Mouse (Mus musculus) forebrain, embryonic 16.5 days (tissue): ENCODE results near the gene Nckap5. TPM values are rescaled to one million over a fixed set of nuclear protein-coding genes. Genes with fewer than 3 reads are reported as not detected.

ENCODE experiments used
- ATAC-seq: fragments of 200-750 bp; cut with Nextera tagmentation; 2 replicates; pipeline ENCODE4 v1.8.0; 2017; ENCODE audit warnings: mild to moderate bottlenecking, moderate library complexity
- H3K27ac ChIP-seq: fragments of 300-500 bp; sonication (generic); 2 replicates; pipeline ENCODE4 v1.5.1; 2014; ENCODE audit warnings: low read length, control low read depth
- H3K27me3 ChIP-seq: fragments of 300-500 bp; sonication (generic); replicated peaks from 2 replicates; pipeline ENCODE4 v1.6.1; 2014; ENCODE audit warnings: low read length; ENCODE audit not compliant: control insufficient read depth, insufficient read depth
- H3K36me3 ChIP-seq: fragments of 300-500 bp; sonication (generic); 2 replicates; pipeline ENCODE4 v1.6.1; 2014; ENCODE audit not compliant: control insufficient read depth, insufficient read depth
- H3K4me1 ChIP-seq: fragments of 300-500 bp; sonication (generic); replicated peaks from 2 replicates; pipeline ENCODE4 v1.6.1; 2014; ENCODE audit warnings: low read length; ENCODE audit not compliant: control insufficient read depth, insufficient read depth
- H3K4me2 ChIP-seq: fragments of 300-500 bp; sonication (generic); 2 replicates; pipeline ENCODE4 v1.6.1; 2014; ENCODE audit warnings: mild to moderate bottlenecking, low read length, control low read depth
- H3K4me3 ChIP-seq: fragments of 300-500 bp; sonication (generic); replicated peaks from 2 replicates; pipeline ENCODE4 v1.5.1; 2014; ENCODE audit warnings: mild to moderate bottlenecking, low read length, control low read depth
- H3K9ac ChIP-seq: fragments of 300-500 bp; sonication (generic); replicated peaks from 2 replicates; pipeline ENCODE4 v1.6.1; 2014; ENCODE audit warnings: low read depth, low read length, control low read depth
- H3K9me3 ChIP-seq: fragments of 300-500 bp; sonication (generic); 2 replicates; pipeline ENCODE4 v1.6.1; 2016; ENCODE audit warnings: low read length; ENCODE audit not compliant: control insufficient read depth
- WGBS: fragments of 180-500 bp; shearing (Covaris S2); extraction: QIAGEN DNeasy Blood & Tissue Kit; methylation state at CpG from one replicate; pipeline ENCODE4 v1.1.7; 2014; 5-methylcytosine and 5-hydroxymethylcytosine counted together
- polyA plus RNA-seq: library from polyadenylated mRNA; unstranded; fragments of >200 nt; fragmentation: Nextera tagmentation; extraction: Ambion mirVana; gene quantifications from 2 replicates; pipeline ENCODE4 v1.2.1, GENCODE M21; 2015

The Nckap5 gene
- polyA plus RNA-seq, 1 experiment from 2014 or later: 27.2 TPM

DNA sequence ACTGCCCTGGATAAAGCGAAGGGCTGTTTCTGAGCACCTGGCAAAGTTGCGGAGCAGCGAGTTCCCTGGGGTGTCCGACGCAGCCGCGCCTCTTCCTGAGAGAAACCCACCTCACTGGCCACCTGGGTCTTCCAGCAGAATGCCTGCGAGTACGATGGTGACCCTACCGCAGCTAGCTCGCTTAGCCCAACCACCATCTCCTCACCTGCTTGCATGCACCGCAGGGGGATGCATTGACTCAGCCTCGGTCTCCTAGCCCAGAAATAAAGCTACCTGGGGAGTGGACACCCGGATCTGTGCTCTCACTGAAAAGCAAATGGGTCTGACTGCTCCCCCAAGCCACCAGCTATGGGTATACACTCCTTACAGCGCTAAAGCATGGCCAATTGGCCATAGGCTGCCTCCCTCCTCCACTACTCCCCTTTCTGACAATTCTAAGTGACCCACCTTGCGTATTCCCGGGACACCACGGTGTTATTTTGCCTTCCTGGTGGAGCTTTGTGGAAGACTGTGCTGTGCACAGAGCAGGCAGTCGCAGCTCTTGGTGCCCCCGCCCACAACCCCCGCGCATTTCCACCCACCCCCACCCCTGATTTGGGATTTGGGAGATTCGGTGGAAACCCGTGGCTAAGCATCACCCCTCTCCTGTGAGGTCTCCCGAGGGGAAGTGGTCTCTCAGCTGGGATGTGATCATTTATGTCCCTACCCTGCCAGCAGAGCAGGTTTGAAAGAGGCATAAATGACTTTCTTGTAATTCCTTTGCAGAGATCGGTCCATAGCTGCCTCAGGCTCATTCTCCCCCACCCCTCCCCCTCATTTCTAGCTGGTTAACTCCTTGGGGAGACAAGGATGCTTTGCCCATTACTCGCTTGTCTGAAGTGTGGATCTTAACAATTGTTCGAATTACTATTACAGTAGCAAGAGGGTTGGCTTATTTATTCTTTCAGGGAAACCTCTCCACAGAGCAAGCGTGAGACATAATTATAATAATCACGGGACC is 917.7 kb downstream of the Nckap5 start, which contains the start of gene Lypd1:
Gene Lypd1, minus strand, starts transcription at position 501 of the 1,000 bp plus-strand sequence.
- Histone ChIP-seq H3K27me3 (0 out of 2 replicates have a peak, but pooled peaks cover 4% of the 10 kb centered on the region), H3K9me3 (no peaks in the 10 kb centered on the region), H3K9ac (peak within 1 kb of the TSS; percentile 64), H3K4me1 (peaks cover 30% of the 10 kb centered on the region), H3K36me3 (no peaks in the 10 kb centered on the region), H3K4me2 (peak within 1 kb of the TSS; percentile 99), H3K27ac (peak within 1 kb of the TSS; percentile 33; the same call in 1 of the 2 replicates), H3K4me3 (peak within 1 kb of the TSS; percentile 64)
- no peak for ATAC-seq
- 4% methylated on average over 30 of the region's 30 CpGs for WGBS

DNA sequence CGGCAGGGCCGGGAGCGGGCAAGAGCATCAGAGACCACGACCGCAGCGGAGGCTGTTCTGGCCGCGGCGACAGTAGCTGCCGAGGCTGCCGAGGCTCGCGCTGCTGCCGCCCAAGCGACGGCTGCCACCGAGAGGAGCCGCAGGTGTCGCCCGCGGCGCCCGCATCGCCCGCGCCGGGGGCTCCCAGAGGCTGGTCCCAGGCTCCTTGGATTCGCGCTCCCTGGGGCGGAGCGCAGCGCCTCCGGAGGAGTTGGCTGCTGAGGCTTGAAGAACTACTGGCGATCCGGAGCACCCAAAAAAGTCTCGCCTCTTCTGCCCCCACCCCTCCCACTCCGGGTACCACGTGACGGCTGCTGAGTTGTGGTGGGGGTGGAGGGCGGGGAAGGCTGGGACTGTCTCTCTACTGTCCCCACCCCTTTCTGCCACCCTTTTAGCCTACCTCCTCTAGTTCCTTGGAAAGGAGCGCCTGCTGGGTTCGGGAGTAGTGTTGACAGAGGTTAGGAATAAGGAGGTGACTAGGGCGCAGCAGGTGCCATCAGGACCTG is 918.6 kb downstream of the Nckap5 start:
- Histone ChIP-seq H3K4me3 (peak overlapping the region; percentile 64), H3K9me3 (no peaks in the 10 kb centered on the region), H3K4me2 (peak overlapping the region; percentile 99), H3K27ac (peak overlapping the region; percentile 33), H3K9ac (peak overlapping the region; percentile 64), H3K36me3 (no peaks in the 10 kb centered on the region), H3K4me1 (peaks cover 30% of the 10 kb centered on the region), H3K27me3 (0 out of 2 replicates have a peak, but pooled peaks cover 4% of the 10 kb centered on the region)
- WGBS: under 1% methylated on average over 42 of the region's 43 CpGs
- peak; percentile 69 for ATAC-seq

GRCm38 (mm10) chr1:125911337-125911900 is 919.2 kb downstream of the Nckap5 start:
- Histone ChIP-seq H3K27ac (peak overlapping the region; percentile 33), H3K9ac (peak overlapping the region; percentile 64), H3K9me3 (no peaks in the 10 kb centered on the region), H3K36me3 (no peaks in the 10 kb centered on the region), H3K4me2 (peak overlapping the region; percentile 99), H3K4me3 (peak overlapping the region; percentile 64), H3K4me1 (peaks cover 30% of the 10 kb centered on the region), H3K27me3 (0 out of 2 replicates have a peak, but pooled peaks cover 4% of the 10 kb centered on the region)
- WGBS: under 1% methylated on average over 35 of the region's 35 CpGs
- ATAC-seq: peak; percentile 82

DNA sequence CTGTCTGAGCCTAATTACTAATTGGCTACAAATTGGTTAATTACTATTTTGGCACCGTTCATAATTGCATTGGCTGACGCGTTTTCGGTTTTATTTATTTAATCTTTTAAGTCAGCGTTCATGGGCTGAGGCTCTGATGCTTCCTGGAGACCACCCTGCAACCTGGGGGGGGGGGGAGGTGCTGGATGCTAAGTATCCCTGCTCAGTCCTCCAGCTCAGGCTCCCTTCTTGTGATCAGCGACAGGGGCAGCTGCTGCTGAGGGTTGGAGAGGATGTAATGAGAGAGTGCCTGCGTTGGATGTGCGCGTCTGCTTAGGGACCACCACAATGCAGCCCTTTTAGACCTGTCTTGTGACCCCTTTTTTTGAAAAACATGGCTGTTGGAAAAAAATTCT is 919.7 kb downstream of the Nckap5 start:
- H3K4me1 ChIP-seq: peaks cover 30% of the 10 kb centered on the region
- H3K27ac ChIP-seq: no peak overlapping the region
- H3K36me3 ChIP-seq: no peaks in the 10 kb centered on the region
- H3K27me3 ChIP-seq: 0 out of 2 replicates have a peak, but pooled peaks cover 4% of the 10 kb centered on the region
- 0% methylated on average over 9 of the region's 9 CpGs for WGBS
- H3K9me3 ChIP-seq: no peaks in the 10 kb centered on the region
- H3K4me3 ChIP-seq: peak overlapping the region; percentile 64
- peak; percentile 56 for ATAC-seq
- peak overlapping the region; percentile 64 for H3K9ac ChIP-seq
- H3K4me2 ChIP-seq: peak overlapping the region; percentile 99

GRCm38 (mm10) chr1:125910211-125910870 is 920.3 kb downstream of the Nckap5 start:
- Histone ChIP-seq H3K27ac (no peak overlapping the region), H3K9me3 (no peaks in the 10 kb centered on the region), H3K4me3 (peak overlapping the region; percentile 64), H3K36me3 (no peaks in the 10 kb centered on the region), H3K27me3 (0 out of 2 replicates have a peak, but pooled peaks cover 4% of the 10 kb centered on the region), H3K9ac (no peak overlapping the region; the same call in none of the 2 replicates), H3K4me1 (peaks cover 30% of the 10 kb centered on the region), H3K4me2 (peak overlapping the region; percentile 99)
- WGBS: 12% methylated on average over 14 of the region's 14 CpGs
- peak; percentile 49 for ATAC-seq

DNA sequence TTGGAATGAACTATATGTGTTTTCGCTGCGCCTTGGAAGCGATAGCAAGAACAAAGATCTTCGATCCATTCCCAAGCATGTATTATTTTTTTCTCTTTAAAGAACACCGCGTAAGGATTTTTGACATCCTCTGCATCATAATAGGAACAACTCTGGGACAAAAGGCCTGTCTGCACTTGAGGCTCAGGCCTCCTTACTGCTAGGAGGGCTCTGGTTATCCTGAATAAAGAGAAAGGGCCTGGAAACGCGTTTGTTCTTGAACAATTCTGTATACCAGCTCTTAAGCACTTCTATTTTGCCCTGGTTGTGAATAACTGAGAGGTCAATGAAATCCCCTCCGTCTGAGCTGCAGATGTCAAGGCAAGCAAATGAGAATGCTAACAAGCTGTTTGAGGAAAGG is 937.4 kb downstream of the Nckap5 start:
- Histone ChIP-seq H3K27me3 (no peaks in the 10 kb centered on the region), H3K4me1 (peaks cover 4% of the 10 kb centered on the region), H3K4me3 (no peak overlapping the region), H3K27ac (no peak overlapping the region), H3K36me3 (no peaks in the 10 kb centered on the region), H3K9ac (no peak overlapping the region), H3K9me3 (no peaks in the 10 kb centered on the region), H3K4me2 (no peak overlapping the region)
- 30% methylated on average over 9 of the region's 9 CpGs for WGBS
- ATAC-seq: no peak

- H3K4me2 ChIP-seq: no peak overlapping the region
- no peaks in the 10 kb centered on the region for H3K27me3 ChIP-seq
- H3K4me3 ChIP-seq: no peak overlapping the region
- 9% methylated on average over 7 of the region's 7 CpGs for WGBS
- no peaks in the 10 kb centered on the region for H3K9me3 ChIP-seq
- peaks cover 4% of the 10 kb centered on the region; the same call in 1 of the 2 replicates for H3K4me1 ChIP-seq
- H3K36me3 ChIP-seq: no peaks in the 10 kb centered on the region
- H3K27ac ChIP-seq: no peak overlapping the region
- ATAC-seq: no peak
- H3K9ac ChIP-seq: no peak overlapping the region
Observed at GRCm38 (mm10) chr1:125870056-125870455, 960.5 kb downstream of the Nckap5 start.
